Mouse (Mus musculus) WW6 (cell line): ENCODE measurements at regions not wholly inside any gene's neighbourhood (a gene's known extent, or its start where the extent isn't known, plus 50 kb on each side); places are given as distances from the start of the nearest gene placed in this dataset.

ENCODE experiments used
- DNase-seq: peaks from one replicate; pipeline ENCODE4 v3.0.0-alpha.2; 2013; ENCODE audit warnings: low read depth, low spot score

DNA sequence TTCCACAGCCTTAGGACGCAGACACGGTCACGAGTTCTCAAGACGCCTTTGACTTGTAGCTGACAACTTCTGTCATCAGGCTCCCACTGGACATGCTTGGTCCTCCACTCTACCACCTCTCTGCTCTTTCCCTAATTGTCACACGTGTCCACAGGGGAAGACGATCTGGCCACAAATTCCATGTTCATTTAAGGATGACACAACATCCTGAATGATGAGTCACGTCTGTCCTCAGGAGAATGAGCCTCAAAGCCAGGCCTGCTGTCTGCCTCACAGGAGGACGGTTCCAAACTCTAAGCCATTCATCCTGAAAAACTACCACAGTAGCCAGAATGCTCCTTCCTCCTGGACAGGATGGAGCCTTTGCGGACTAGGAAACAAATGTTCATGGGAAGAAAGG lies 517.3 kb upstream of the Tmem132c start:
- DNase-seq: no peak

DNA sequence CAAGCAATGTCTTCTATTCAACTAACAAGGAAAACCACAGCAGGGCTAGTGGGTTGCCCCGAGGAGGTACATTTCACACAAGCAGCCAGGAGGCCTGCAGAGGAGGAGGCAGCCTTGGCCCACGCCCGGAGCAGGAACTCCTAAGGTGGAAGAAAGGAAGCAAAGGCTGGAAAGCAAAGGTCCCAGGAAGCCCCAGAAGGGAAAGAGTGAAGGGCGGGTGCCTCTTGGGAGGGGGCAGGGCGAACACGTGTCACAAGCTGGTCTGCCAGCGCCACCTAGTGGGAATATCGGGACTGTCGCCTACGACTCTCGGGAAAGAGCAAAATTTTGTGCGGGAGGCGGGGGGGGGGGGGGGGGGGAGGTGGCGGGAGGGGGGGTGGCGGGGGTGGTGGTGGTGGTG lies 508.1 kb upstream of the Tmem132c start:
- DNase-seq: no peak

DNA sequence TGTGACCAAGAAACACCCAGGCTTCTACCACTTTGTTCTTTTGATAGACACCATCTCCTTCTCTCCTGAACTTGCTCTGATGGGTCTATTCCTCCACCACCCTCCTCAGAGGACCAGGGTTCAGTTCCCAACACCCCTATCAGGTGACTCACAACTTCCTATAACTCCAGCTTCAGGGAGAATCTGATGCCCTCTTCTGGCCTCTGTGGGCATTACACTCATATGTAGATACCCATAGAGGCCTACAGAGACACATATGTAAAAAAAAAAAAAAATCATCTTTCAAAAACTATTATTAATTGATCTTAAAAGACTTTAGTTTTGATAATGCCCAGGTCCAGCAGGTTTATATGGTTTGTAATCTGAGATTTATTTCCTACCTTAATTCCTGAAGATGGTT lies 505.9 kb upstream of the Tmem132c start:
- no peak for DNase-seq

DNA sequence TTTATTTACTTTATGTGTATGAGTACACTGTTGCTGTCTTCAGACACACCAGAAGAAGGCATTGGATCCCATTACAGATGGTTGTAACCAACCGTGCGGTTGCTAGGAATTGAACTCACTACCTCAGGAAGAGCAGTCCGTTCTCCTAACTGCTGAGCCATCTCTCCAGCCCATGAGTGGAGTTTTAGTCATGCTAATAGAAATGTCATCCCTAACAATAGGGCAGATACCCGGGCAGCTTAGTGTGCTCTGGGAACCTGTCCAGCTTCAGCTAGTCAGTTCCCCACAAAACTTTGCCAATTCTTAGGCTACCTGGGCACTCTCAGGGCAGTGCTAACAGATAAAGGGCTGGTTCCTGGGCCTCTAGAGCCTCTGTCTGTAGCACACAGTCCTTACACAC lies 503.9 kb upstream of the Tmem132c start:
- DNase-seq: no peak

DNA sequence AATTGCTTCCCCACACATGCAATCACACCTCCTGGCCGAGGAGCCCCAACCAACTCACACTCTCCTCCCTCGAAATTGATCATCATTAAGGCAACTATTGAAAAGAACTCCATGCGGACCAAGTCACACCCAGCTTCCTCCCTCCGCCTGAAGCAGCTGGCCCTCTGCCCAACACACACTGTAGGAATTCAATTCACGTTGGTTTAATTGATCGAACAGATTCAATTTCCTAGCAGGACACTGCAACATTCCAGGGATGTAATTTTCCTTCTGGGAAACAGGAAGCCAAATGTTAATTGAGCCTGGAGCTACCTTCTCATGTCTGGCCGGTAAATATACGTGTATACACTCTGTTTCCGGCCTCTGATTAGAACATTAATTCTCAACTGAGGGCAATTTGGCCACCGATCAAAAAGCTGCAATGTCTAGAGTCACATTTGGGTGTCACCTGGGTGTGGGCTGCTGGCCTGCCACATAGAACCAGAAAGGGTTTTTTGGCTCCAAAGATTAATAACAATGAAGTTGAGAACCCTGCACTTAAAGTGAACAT lies 500.7 kb upstream of the Tmem132c start:
- no peak for DNase-seq

DNA sequence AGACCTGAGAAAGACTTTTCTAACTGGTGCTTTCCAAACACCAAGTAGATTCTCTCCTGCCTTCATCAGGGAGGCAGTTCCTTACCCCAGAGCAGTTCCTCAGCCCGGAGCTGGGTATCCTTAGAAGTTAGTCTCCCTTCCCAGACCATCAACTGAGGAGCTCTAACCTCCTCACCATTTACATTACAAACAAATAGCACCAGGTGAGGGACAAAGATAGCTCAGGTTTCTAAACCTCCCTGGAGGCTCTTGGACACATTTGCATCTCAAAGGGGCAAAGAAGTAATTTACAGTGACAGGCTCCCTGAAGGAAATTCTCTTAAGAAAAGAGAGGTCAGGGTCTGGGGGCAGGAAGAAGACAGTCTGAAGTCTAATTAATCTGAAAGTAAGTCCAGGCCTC lies 486.5 kb upstream of the Tmem132c start:
- peak; percentile 43 for DNase-seq

DNA sequence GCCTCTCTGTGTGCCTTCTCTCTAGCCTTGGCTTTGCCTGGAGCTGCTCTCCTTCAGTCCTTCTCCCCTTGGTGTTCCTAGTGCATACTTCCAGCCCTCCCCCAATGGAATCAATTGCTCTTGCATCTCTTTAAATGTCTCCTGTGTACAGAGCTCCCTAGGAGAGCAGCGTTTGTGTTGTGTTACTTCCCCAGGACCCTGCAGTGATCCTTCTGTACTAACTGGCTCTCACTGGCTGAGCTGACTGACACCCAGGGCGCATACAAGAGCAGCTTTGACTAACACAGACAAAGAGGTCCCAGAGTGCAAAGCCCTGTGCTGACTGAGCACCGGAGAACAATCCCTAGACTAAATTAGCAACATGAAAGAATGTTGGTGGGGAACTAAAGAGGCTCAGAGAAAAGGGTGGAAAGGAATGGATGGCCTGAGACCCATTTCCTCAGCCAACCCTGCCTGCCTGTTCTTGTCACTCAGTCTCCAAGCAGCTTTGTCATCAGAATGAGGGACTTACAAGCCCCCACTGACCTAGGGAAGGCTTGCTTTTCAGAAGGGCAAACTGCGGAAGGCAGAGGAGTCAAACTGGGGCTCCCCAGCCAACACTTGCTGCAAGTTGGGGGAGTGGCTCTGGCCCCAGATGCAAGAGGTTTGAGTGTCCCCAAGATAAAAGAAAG lies 476.4 kb upstream of the Tmem132c start:
- no peak for DNase-seq

DNA sequence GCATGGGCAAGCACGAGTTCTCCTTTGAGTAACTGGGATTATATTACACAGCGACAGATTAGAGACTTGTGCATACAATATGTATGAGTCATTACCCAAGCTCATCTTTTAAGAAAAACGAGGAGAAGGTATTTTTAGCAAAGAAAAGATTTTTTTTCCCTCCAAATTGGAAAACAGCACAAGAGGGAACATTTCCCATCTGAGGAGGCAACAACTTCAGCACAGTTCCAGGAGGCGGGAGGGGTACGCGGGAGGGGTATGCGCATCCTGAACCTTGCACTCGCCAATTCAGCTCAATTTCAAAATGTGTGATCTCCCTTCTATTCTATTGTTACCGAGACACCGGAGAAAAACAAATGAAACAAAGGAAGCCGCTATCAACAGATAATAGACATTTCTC lies 472.6 kb upstream of the Tmem132c start:
- no peak for DNase-seq

DNA sequence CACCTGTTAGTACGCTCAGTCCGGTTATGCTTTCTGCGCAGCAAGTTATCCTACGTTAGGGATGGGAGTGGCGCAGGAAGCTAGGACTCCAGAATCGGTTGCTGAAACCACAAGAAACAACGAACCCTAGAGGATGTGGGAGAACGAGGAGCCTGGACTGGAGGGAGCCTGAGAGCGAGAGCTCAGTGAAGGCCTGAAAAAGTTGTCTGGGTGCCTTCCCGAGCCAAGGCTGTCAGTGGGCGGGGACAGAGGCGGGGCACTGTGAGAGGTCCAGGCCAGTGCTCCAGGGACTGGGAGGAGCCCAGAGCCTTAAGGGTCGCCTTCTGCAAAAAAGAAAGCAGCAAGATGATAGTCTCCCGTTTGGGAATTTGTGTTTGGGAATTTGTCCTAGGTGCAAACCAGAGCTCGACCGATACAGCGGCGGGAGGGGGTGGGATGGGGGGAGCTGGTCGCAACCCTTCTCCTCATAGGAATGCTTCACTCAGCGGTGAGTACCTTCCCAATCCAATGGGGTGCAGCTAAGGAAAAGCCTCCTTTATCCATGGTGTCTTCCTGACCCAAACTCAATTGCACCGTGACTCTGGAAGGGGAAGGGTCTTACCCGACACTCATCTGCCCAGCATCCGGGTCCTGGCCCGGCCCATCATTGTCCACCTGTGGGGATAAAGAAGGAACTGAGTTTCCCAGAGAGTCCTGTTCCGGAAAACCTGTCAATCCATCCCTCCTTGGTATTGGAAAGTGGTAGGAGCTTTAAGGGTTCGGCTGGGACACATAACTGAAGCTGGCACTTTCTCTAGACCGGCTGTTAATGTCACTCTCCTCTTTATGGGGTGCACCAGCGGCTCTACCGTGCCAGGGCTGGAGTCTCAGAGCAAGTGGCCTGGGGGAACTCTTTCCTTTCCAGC lies 453.6 kb upstream of the Tmem132c start:
- DNase-seq: no peak

DNA sequence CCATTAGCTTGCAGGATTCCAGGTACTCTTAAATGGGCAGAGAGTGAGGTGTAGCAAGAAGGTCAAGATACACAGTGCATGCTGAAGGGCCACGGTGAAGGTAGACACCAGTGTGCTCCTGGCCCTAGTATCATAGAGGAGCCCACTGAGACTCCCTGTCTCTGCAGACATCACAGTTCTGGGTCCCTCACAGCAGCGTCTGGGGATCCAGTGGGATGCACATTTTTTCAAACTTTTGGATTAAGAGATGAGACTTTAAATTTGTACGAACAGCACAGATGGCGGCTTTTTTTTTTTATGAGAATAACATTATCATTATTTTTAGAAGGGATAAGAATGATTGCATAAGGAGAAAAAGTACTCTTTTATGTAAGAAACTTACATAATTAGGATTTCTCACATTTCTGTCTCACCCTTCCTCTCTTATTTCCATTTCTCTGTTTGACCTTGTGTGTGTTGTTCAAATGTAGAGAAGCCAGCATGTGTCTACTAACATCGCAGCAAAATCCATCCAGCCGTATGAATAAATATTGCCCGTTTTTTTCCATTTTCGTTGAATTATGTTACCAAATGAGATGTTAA lies 441.8 kb upstream of the Tmem132c start:
- DNase-seq: no peak

DNA sequence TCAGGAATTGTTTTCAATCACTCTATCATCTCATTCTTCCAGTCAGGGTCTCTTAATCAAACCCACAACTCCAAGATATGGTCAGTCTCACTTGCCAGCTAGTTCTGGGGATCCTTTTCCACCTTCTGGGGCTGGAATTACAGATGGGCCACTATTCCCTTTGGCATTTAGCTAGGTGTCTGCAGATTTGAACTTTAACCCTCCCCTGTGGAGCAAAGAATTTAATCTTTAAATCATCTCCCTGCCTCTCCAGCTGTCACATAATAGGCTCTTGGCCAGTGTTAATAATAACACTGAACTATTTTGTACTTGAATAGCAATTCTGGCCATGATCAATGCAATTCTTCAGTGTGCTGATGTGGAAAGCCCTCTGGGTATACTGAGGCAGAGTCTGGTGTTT lies 435.0 kb upstream of the Tmem132c start:
- DNase-seq: no peak

DNA sequence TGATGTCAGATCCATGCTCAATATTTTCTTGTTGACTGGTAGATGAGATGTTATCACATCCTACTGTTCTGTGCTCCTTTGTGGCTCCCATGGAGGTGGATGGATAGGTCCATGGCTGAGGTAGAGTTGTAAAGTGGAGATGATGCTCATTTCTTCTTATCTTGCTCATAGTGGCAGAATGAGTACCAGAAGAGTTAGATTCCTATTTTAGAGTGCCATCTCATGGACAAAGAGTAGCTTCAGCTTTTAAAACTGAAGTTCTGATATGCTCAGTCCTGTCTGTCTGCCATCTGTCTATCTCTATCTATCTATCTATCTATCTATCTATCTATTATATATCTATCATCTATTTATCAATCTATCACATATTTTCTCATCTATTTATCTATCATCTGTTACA lies 425.5 kb upstream of the Tmem132c start:
- no peak for DNase-seq

DNA sequence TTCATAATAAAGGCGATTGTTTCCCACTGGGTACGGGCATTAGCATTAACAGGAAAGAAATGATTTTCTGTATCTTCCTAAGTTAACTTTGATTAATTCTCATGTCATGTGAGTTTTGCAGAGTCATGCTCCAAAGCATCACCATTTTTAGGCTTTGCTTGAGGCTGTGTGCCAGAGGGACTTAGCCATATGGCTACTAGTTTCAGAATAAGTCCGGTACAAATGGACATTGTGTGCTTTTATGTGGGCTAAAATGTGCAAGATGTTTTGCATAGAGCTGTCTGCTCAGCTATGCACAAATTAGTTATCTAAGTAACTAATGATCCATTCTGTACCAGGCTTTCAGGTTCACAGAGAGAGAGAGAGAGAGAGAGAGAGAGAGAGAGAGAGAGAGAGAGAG lies 406.2 kb upstream of the Tmem132c start:
- no peak for DNase-seq

DNA sequence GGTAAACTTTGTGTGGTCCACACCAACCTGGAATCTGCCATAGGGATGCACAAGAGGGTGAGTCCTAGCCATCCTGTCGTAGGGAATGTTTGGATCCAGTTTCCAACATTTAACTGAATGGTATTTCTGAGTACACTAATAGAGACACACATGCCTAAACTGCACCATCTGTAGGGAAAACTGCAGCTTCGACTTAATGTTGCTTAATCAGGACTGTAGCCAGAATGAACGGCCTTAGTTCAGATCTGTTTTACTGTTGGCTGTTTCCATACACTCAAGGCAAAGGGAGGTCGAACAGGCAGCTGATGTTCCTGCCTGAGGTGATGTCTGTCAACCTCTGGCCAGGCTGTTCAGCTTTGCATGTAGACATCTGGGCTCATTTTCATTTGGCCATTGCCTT lies 399.0 kb upstream of the Tmem132c start:
- no peak for DNase-seq

DNA sequence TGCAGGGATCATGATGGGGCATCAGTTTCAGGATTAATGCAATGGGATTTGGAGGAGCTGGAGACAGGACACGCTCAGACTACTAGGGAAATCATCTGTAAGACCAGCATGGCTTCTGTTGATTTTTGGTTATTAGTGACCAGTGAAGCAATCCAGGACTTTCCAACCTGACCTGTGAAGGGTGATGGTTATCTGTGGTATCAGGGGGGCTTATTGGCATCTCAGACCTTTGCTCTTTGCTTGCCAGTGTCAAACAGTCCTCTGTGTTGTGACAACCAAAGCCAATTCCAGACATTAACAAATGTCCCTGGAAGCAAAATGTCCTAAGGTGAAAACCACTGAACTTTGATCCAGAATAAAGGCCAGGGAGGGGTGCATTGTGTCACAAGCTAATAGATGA lies 379.5 kb upstream of the Tmem132c start:
- no peak for DNase-seq

DNA sequence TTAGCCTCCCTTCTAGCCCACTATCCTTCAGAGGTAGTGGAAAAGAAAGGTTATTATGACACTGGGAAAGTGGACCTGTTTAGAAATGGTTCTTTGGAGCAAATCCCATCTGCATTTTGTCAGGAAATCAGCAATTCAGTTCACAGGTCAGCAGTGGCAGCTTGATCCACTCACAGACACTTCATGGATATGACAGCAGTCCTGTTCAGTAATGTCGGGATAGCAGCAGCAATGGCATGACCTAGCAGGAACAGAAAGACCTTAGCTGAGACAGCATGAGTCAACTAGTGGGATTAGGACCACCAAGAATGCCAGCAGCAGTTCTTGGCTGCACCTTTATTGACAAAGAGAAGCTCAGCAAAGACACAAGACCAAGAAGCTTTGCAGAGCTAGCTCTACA lies 365.8 kb upstream of the Tmem132c start:
- no peak for DNase-seq

DNA sequence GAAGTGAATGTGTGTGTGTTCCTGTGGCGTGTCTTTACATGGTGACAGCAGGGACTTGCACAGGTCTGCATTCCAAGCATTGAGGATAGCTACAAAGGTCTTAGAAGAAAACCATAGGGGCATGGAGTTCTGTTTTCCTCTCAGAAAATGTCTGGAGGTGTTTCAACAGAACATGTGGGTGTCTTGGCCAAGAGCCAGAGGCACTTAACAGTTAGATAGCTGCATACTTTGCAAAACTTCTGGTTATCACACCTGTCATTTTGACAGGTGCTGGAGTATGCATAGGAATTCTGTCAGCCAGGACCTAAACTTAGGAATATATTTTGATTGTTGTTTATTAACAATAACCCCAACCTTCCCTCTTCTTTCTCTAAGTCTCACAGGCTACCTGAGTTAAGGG lies 350.9 kb upstream of the Tmem132c start:
- DNase-seq: no peak

DNA sequence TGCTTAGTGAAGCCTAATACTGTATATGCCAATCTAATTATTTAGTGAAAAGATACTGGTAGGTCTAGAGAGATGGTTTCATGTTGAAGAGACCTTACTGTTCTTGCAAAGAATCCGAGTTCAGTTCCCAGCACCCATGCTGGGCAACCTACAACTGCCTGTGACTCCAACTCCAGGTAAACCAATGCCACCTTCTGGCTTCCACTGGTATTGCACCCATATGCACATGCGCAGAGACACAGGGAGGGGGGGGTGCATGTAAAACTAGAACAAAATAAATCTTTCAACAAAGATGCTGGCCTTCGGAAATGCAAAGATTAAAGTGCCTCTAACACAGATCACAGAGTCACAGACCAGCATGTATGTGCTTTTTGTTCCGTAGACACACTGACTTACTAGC lies 348.5 kb upstream of the Tmem132c start:
- DNase-seq: no peak

DNA sequence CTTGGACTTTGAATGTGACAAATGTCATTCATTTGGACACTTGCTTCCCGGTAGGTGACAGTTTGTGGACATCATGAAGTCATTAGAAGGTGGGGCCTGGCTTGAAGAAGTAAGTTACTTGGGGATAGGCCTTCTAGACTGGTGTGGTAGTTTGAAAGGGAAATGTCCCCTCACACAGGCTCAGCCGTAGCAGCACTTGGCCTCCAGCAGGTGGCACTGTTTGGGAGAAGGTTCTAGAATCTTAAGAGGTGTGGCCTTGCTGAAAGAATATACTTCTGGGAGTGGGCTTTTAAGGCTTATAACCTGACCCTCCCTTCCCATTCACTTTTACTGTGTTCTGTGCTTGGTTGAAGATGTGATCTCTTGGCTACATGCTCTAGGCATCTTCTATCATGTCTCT lies 331.5 kb upstream of the Tmem132c start:
- DNase-seq: no peak

DNA sequence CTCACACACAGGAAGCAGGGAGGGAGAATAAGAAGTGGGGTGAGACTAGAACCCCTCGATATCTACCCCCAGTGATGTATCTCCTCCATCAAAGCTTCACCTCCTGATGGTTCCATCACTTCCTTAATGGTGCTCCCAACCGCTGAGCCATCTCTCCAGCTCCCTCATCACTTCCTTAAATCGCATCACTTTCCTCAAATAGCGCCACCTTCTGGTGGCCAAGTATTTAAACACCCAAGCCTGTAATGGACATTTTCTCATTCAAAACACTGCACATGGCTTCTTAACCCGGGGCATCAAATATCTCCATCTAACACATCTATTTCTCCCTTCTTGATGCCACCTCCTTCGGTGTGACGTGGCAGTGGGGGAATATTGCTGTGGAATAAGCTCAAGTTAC lies 324.3 kb upstream of the Tmem132c start:
- peak; percentile 22 for DNase-seq

DNA sequence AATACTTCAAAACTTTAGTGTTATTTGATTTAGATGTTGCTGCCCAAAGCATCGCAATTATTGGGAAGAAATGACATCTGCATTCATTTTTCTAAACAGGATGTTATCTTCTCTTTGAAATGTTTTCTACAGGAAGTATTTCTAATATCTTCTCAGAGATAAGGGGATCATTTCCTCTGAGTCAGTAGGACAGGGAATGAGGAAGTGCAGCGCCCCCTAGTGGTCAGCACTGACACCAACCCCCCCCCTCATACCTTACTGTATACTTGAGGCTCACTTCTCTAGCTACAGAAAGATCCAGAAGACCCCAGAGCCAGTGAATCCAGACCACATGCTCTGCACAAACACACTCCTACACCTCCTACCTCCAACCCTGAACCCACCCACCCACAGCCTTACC lies 308.1 kb upstream of the Tmem132c start:
- no peak for DNase-seq

DNA sequence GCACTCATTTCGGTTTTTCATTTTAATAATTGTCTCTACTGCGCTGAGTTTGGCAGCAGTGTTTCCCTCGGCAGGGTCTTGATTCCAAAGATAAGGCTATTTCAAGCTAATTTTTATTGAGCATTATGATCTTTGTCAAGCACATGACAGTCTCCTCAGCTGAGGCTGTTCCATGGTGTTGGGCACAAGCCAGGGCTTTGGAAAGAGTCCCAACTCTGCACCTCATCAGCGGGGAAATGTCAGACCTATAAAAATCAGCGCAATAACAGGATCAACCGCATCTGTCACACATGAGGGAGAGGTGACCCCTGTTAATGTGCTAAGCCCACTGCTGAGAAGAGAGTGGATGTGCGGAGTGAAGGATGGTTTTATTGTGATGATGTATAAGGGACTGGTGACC lies 296.7 kb upstream of the Tmem132c start:
- DNase-seq: no peak

DNA sequence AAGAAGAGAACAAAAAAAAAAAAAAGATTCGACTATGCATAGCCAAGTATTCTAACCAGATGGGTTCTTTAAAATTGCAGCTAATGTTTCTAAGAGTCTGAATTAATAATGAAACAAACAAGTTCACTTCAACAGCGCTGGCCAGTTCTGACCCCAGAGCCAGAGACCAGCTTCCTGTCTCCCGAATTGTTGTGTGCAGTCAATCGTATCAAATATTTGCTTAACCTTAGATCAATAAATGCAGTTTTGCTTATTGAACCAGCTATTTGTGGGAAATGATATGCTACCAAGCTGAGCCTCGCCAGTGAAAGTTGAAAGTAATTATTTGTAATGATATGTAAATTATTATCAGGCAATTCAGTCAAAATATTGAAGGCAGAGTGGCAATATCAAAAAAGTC lies 287.4 kb upstream of the Tmem132c start:
- no peak for DNase-seq
